Mouse (Mus musculus) heart, postnatal 4 days (tissue): ENCODE measurements around the gene Ptpn23. TPM values are rescaled to one million over a fixed set of nuclear protein-coding genes. Genes with fewer than 3 reads are reported as not detected.

Source experiments
- total RNA-seq, 2 experiments: library from RNA; stranded (reverse); gene quantifications; 2 replicates each; pipeline ENCODE4 v1.2.3; 2021

The Ptpn23 gene
- total RNA-seq, 2 experiments from 2014 or later: 32.4 to 33.7 TPM

Other genes with a start within 250 kb of the Ptpn23 start
- gene Cspg5, start 164.4 kb downstream of the Ptpn23 start, total RNA-seq: 1 to 10 TPM; 1.9 TPM
- 1 to 10 TPM; 5.8 to 6.4 TPM for gene Elp6, start 103.0 kb downstream of the Ptpn23 start, total RNA-seq
- gene Scap, start 74.9 kb downstream of the Ptpn23 start, total RNA-seq: 10 to 100 TPM; 30.5 to 34.0 TPM
- 1 to 10 TPM; 1.8 to 3.2 TPM for gene Ngp, start 11.5 kb upstream of the Ptpn23 start, total RNA-seq
- gene Klhl18, start 68.5 kb upstream of the Ptpn23 start, total RNA-seq: 10 to 100 TPM; 11.2 to 12.9 TPM
- under 1 TPM; 0.20 to 0.29 TPM for gene Kif9, start 68.7 kb upstream of the Ptpn23 start, total RNA-seq
- gene Setd2, start 124.4 kb upstream of the Ptpn23 start, total RNA-seq: 10 to 100 TPM; 63.1 to 69.2 TPM
- gene Nradd, start 216.2 kb upstream of the Ptpn23 start, total RNA-seq: 1 to 10 TPM; 4.2 to 4.6 TPM
- 1 to 10 TPM; 7.4 to 8.6 TPM for gene Nbeal2, start 245.9 kb upstream of the Ptpn23 start, total RNA-seq
- 10 to 100 TPM; 79.8 to 88.6 TPM for gene Ccdc12, start 248.3 kb upstream of the Ptpn23 start, total RNA-seq